Mouse (Mus musculus): ENCODE measurements around the gene Adam4.
A peak's percentile ranks its signal among the peaks of the same experiment; 100 is the strongest.
"Not testable (repeated sequence)": the region's sequence is repeated elsewhere in the genome, so short reads cannot be mapped to it uniquely, and the experiment has no call there.

The Adam4 gene

DNA sequence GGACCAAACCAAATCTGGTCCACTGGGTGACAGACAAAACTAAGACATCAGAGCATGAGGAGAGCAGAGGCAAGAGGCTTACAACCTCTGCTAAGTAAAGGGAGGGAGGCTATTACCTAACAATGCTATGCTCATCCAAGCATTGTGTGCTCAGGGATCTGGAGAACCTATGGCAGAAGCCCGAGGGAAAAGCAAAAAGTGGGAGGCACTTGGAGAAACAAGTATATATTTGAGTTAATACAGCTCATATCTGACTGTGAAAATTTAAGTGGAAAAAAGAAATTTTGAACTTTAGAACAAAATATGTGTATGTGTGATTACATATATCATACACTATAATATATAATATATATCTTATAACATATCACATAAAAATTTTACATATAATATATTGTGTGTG, at the start of gene Adam4:
Gene Adam4 (minus strand): TSS at position 101 of the 400 bp plus-strand sequence.
- DNase-seq, result no peak

- not testable (repeated sequence) for DNase-seq
Observed at GRCm38 (mm10) chr12:81459051-81459450, 37.3 kb upstream of the Adam4 start.

- not testable (repeated sequence) for DNase-seq
Observed at GRCm38 (mm10) chr12:81438985-81439384, 17.2 kb upstream of the Adam4 start.

DNA sequence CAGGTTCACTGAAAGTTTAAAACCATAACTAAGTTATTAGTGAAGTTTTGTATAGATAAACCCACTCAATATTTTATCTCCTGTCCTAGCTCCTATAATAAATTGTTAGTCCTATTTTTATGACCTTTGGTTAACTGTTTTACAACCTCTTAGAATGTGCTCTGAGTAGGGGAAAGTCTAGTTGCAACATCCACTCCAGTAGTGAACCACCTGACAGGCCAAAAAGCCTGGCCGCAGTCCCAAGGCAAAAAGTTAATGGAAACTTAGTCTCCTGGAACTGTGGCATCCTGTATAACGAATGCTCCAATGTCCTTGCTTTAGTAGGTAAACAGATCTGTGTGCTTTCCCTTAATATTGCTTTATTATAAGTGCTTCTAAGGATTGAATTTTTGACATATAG, 13.0 kb upstream of the Adam4 start:
- DNase-seq, result not testable (repeated sequence)

DNA sequence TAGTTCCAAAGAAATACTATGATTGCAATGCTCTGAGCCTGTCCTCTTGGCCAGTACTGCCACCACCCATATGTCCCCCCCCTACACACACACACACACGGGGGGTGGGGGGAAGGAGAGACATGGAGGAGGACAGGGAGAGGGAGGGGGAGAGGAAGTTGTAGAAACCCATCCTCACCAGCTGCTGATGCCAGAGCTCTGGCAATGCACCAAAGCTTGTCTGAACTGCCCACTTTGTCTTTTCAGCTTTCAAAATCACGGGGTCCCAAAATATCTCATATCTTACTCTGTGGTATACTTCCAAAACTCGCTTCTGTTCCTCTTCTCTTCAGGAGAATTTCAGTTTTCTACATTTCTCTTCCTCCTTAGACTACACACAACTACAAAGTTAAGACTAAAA, 8.5 kb downstream of the Adam4 start:
- no peak for DNase-seq

DNA sequence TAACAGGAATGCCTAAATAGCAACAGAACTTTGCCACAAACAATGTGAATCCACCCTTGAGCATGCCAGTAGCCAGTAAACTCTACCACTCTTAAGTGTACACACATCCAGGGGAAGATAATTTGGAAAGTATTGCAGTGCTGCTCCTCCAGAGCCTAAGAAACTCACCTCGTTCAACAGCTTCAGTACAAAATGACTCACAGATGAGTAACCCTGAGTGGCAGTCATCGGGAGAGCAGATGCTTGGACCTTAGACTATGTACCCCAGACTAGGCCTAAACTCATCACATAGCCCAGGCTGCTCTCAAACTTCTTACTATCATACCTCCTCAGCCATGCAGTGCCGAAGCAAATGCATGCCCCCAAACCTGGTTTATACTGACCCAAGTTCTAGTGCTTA, 12.8 kb downstream of the Adam4 start:
- no peak for DNase-seq

DNA sequence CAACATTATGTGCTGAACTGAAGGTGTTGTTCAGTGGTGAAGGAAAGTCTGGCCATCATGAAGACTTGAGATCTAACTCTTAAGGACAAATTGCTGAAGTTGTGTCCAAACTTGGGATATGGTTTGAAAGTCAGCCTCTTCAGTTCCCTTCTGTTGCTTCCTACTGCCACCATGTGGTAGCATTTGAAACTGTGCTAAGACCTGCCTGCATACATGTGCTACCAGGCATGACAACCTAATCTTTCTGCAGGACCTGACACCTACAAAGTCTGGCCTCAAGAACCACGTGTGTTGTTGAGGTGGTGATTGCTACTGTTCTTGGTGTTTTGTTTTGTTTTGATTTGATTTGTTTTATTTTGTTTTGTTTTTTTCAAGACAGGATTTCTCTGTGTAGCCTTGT, 19.6 kb downstream of the Adam4 start:
- DNase-seq, result peak; percentile 38

- DNase-seq, result not testable (repeated sequence)
Observed at GRCm38 (mm10) chr12:81379364-81379763, 42.4 kb downstream of the Adam4 start, which contains the start of gene Gm4787. Gene Gm4787, minus strand, starts transcription at chr12:81379464.

Measured in liver (tissue).